Mouse (Mus musculus) macrophage (primary cell): ENCODE data around the gene Gm10961. TPM values are rescaled to one million over a fixed set of nuclear protein-coding genes. Genes with fewer than 3 reads are reported as not detected.

Experiments used
- H3K27ac ChIP-seq: fragments of 350-480 bp; formaldehyde crosslinking; 2 replicates; pipeline ENCODE4 v1.9.0; 2021
- H3K36me3 ChIP-seq: fragments of 350-480 bp; formaldehyde crosslinking; 2 replicates; pipeline ENCODE4 v1.9.0; 2021; ENCODE audit errors: inconsistent target
- H3K4me3 ChIP-seq: fragments of 350-480 bp; formaldehyde crosslinking; 2 replicates; pipeline ENCODE4 v1.9.0; 2021; ENCODE audit errors: inconsistent target
- H3K79me2 ChIP-seq: fragments of 350-480 bp; formaldehyde crosslinking; 2 replicates; pipeline ENCODE4 v1.9.0; 2021; ENCODE audit errors: inconsistent target
- WGBS: methylation state at CpG from one replicate; pipeline ENCODE4 v1.1.7; 2026; ENCODE audit warnings: inconsistent platforms; ENCODE audit not compliant: missing documents; 5-methylcytosine and 5-hydroxymethylcytosine counted together
- polyA plus RNA-seq: library from polyadenylated mRNA; stranded (reverse); fragments of 250-400 nt; gene quantifications from 3 replicates; pipeline ENCODE4 v1.2.4, GENCODE M21; 2018; ENCODE audit warnings: inconsistent platforms

Gene Gm10961
- polyA plus RNA-seq, 1 experiment from 2014 or later = not detected

GRCm38 (mm10) chr3:107659000-107659399 is 27.9 kb downstream of the Gm10961 start:
- Histone ChIP-seq H3K27ac (no peak overlapping the region), H3K36me3 (peaks cover 11% of the 10 kb centered on the region), H3K4me3 (no peak overlapping the region), H3K79me2 (no peaks in the 10 kb centered on the region)
- 100% methylated on average over 1 of the region's 1 CpGs for WGBS

- WGBS = 94% methylated on average over 1 of the region's 1 CpGs
- Histone ChIP-seq H3K36me3 (peaks cover 65% of the 10 kb centered on the region), H3K4me3 (no peak overlapping the region), H3K27ac (no peak overlapping the region), H3K79me2 (no peaks in the 10 kb centered on the region)
These were observed 33.5 kb downstream of the Gm10961 start for GRCm38 (mm10) chr3:107664641-107665040.

DNA sequence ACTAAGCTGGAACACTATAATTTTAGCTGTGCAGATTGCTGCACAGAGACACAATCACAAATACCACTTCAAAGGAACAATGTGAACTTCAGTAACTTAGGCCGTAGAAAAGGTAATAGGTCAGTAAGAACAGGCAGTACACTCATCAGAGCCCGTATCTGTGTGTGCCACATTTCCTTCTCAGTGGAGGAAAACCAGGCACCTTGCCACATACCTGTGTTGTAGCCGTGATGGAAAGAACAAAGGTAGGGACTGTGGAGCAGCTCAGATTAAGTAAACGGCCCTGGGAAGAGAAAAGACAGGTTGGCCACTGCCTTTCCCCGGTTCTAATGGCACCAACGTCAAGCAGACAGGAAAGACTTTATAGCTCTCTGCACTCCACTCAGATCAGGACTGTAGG is 36.3 kb downstream of the Gm10961 start:
- Histone ChIP-seq H3K79me2 (no peaks in the 10 kb centered on the region), H3K27ac (no peak overlapping the region), H3K36me3 (peaks cover 73% of the 10 kb centered on the region), H3K4me3 (no peak overlapping the region)
- WGBS = 92% methylated on average over 6 of the region's 6 CpGs

GRCm38 (mm10) chr3:107668786-107669185 is 37.7 kb downstream of the Gm10961 start:
- H3K36me3 ChIP-seq = peaks cover 64% of the 10 kb centered on the region
- no peaks in the 10 kb centered on the region; the same call in 1 of the 2 replicates for H3K79me2 ChIP-seq
- 95% methylated on average over 7 of the region's 7 CpGs for WGBS

GRCm38 (mm10) chr3:107670500-107670899 is 39.4 kb downstream of the Gm10961 start:
- WGBS = 33% methylated on average over 4 of the region's 4 CpGs
- Histone ChIP-seq H3K4me3 (no peak overlapping the region), H3K27ac (peak overlapping the region; percentile 85), H3K36me3 (peaks cover 47% of the 10 kb centered on the region), H3K79me2 (no peaks in the 10 kb centered on the region; the same call in 1 of the 2 replicates)

More at GRCm38 (mm10) chr3:107668786-107669185, 37.7 kb downstream of the Gm10961 start:
- Histone ChIP-seq H3K4me3 (no peak overlapping the region), H3K27ac (no peak overlapping the region)

- Histone ChIP-seq H3K4me3 (no peak overlapping the region), H3K27ac (peak overlapping the region; percentile 85), H3K36me3 (peaks cover 38% of the 10 kb centered on the region), H3K79me2 (no peaks in the 10 kb centered on the region; the same call in 1 of the 2 replicates)
- 46% methylated on average over 2 of the region's 2 CpGs for WGBS
These were observed 40.4 kb downstream of the Gm10961 start for GRCm38 (mm10) chr3:107671509-107671908.

DNA sequence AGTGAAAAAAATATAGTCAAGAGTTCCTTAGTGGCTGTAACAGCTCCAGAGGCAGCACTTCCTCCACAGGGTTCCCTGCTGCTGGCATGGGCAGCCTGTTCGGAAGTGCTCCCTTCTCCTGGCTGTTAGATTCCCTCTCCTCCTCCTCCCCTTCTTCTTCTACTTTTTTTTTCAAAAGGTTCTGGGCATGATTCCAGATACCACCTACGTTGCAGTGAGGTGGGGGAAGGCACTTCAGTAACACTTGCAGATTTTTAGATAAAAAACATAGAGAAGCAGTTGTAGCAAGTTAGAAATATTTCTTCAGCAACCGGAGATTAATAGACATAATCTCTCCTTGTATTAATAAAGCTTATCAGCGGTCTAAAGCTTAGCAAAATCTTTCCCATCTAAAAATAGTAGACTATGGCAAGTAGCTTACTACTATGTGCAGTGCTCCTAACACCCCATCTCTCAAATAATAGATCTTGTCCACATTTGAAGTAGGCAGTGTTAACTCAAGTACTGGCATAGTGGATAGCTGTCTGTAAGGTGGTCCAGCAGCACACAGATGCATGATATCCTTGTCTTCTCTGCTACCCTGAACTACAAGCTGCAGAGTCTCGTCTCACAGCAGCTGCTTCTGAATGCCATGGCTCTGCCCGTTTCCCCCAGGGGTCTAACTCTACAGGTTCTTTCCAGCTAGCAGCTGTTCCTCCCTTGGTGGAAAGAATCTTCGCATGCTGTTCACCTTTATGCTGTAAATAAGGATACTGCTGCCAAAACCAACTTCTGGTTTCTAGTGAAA is 49.9 kb downstream of the Gm10961 start:
- H3K36me3 ChIP-seq = no peaks in the 10 kb centered on the region; the same call in 1 of the 2 replicates
- 35% methylated on average over 7 of the region's 7 CpGs for WGBS
- peaks cover 86% of the 10 kb centered on the region for H3K79me2 ChIP-seq
- H3K4me3 ChIP-seq = no peak overlapping the region
- no peak overlapping the region for H3K27ac ChIP-seq

Other genes starting within 250 kb of the Gm10961 start
- gene Kcnc4, start 171.8 kb upstream of the Gm10961 start, polyA plus RNA-seq = not detected in 3 replicates
- 0.04 to 0.05 TPM in 2 of 3 replicates, not detected in the other for gene Slc6a17, start 113.3 kb upstream of the Gm10961 start, polyA plus RNA-seq
- not detected in 3 replicates for gene Ubl4b, start 76.2 kb upstream of the Gm10961 start, polyA plus RNA-seq
- gene Alx3, start 36.3 kb upstream of the Gm10961 start, polyA plus RNA-seq = not detected in 3 replicates
- 17.9 to 32.8 TPM (median 20.6 TPM) in 3 replicates for gene Strip1, start 372 bp downstream of the Gm10961 start, polyA plus RNA-seq
- 55.7 to 68.7 TPM (median 62.3 TPM) in 3 replicates for gene Ahcyl1, start 65.2 kb downstream of the Gm10961 start, polyA plus RNA-seq
- gene Csf1, start 129.1 kb downstream of the Gm10961 start, polyA plus RNA-seq = 11.6 to 36.6 TPM (median 21.9 TPM) in 3 replicates
- gene Eps8l3, start 245.9 kb downstream of the Gm10961 start, polyA plus RNA-seq = not detected in 3 replicates